Mouse (Mus musculus) megakaryocyte, embryonic 14.5 days (primary cell): Measurements from ENCODE around the gene Pex19. TPM values are rescaled to one million over a fixed set of nuclear protein-coding genes. Genes with fewer than 3 reads are reported as not detected.

Source experiments
- H3K27me3 ChIP-seq: replicated peaks from 2 replicates; pipeline ENCODE3; 2012; ENCODE audit warnings: inconsistent platforms
- H3K36me3 ChIP-seq: replicated peaks from 2 replicates; pipeline ENCODE3; 2012; ENCODE audit warnings: low read length, inconsistent platforms, mixed read lengths
- H3K4me1 ChIP-seq: 2 replicates; pipeline ENCODE4 v1.6.1; 2012; ENCODE audit warnings: inconsistent platforms
- H3K4me3 ChIP-seq: replicated peaks from 2 replicates; pipeline ENCODE3; 2012; ENCODE audit warnings: moderate library complexity, mild to moderate bottlenecking, inconsistent platforms
- H3K9me3 ChIP-seq: 2 replicates; pipeline ENCODE4 v1.6.1; 2012; ENCODE audit warnings: inconsistent platforms
- FLI1 ChIP-seq: IDR thresholded peaks from 2 replicates; pipeline ENCODE4 v1.6.1; 2012; ENCODE audit warnings: low read length, inconsistent platforms, mixed read lengths
- GATA1 ChIP-seq: IDR thresholded peaks from 3 replicates; pipeline ENCODE4 v1.6.1; 2012; ENCODE audit warnings: mixed read lengths, low read length, inconsistent platforms, borderline replicate concordance
- polyA plus RNA-seq: library from polyadenylated mRNA; stranded (reverse); fragments of >175 nt; gene quantifications from 2 replicates; pipeline ENCODE4 v1.2.3, GENCODE M21; 2012; ENCODE audit warnings: low replicate concordance; ENCODE audit not compliant: insufficient read depth

The Pex19 gene
- polyA plus RNA-seq, 1 experiment, result 18.9 TPM

DNA sequence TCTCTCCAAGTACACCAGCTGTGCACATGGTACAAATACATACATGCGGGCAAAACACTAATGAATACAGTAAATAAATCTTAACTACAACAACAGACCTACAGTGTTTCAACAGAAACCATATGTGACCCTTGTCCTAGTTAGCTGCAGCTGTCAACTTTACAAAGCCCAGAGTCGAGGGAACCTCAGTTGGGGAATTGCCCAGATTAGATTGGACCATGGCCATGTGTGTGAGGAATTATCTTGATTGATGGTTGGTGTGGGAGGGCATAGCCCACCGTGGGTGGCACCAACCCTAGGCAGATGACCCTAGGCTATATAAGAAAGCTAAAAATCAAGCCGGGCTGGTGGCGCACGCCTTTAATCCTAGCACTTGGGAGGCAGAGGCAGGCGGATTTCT lies 5.8 kb downstream of the Pex19 start:
- no peaks in the 10 kb centered on the region for H3K27me3 ChIP-seq
- H3K36me3 ChIP-seq, result peaks cover 78% of the 10 kb centered on the region
- H3K4me3 ChIP-seq, result no peak overlapping the region
- H3K4me1 ChIP-seq, result peaks cover 20% of the 10 kb centered on the region
- H3K9me3 ChIP-seq, result no peaks in the 10 kb centered on the region
- TF ChIP-seq FLI1 (no peak), GATA1 (no peak)

GRCm38 (mm10) chr1:172133535-172133934 lies 7.0 kb downstream of the Pex19 start:
- H3K4me1 ChIP-seq, result peaks cover 12% of the 10 kb centered on the region
- no peak overlapping the region for H3K4me3 ChIP-seq
- H3K9me3 ChIP-seq, result no peaks in the 10 kb centered on the region
- H3K27me3 ChIP-seq, result no peaks in the 10 kb centered on the region
- TF ChIP-seq GATA1 (no peak), FLI1 (no peak)
- H3K36me3 ChIP-seq, result peaks cover 74% of the 10 kb centered on the region

DNA sequence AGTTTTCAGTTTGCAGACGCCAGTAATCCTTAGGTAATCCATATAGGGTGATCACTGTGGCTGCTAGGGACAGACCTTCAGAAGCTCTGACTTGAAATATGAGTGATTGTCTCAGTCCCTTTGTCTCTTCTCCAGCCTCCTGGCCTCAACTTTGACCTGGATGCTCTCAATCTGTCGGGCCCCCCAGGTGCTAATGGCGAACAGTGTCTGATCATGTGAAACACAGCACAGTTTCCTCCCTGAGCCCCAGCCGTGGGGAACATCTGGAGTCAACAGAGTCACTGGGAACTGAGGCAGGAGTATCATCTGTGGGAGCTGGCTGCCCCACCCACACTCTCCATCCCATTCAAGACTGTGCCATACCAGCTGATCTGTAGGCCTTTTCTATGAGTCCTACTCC lies 7.5 kb downstream of the Pex19 start:
- H3K4me1 ChIP-seq, result peaks cover 7% of the 10 kb centered on the region
- no peak for TF ChIP-seq FLI1
- no peak for TF ChIP-seq GATA1
- H3K9me3 ChIP-seq, result no peaks in the 10 kb centered on the region
- H3K27me3 ChIP-seq, result no peaks in the 10 kb centered on the region
- H3K4me3 ChIP-seq, result no peak overlapping the region
- peaks cover 69% of the 10 kb centered on the region for H3K36me3 ChIP-seq

DNA sequence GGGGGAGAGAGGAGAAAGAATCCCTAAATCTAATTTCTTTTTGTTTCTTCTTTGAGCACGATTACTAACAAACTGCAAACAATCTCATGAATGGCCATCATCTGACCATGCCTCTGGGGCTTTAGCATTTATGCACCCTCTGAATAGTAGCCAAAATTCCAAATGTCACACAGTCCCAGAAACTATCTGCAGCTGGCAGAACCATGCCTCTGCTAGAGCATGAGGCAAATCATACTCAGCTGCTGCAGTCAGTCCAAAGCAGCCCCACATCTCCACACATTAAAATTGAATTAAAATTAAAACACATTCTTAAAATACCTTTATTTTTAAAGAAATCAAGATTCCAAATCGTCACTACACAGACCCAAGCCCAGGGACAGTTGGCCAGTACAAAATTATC lies 13.6 kb downstream of the Pex19 start:
- H3K27me3 ChIP-seq, result no peaks in the 10 kb centered on the region
- no peaks in the 10 kb centered on the region for H3K9me3 ChIP-seq
- peaks cover 12% of the 10 kb centered on the region for H3K36me3 ChIP-seq
- peaks cover 13% of the 10 kb centered on the region for H3K4me1 ChIP-seq
- TF ChIP-seq GATA1 (no peak), FLI1 (no peak)
- no peak overlapping the region for H3K4me3 ChIP-seq

GRCm38 (mm10) chr1:172140825-172141224 lies 14.3 kb downstream of the Pex19 start:
- no peaks in the 10 kb centered on the region for H3K27me3 ChIP-seq
- peaks cover 7% of the 10 kb centered on the region for H3K36me3 ChIP-seq
- H3K4me1 ChIP-seq, result peaks cover 15% of the 10 kb centered on the region
- H3K4me3 ChIP-seq, result no peak overlapping the region
- no peak for TF ChIP-seq FLI1
- TF ChIP-seq GATA1, result no peak
- H3K9me3 ChIP-seq, result no peaks in the 10 kb centered on the region

DNA sequence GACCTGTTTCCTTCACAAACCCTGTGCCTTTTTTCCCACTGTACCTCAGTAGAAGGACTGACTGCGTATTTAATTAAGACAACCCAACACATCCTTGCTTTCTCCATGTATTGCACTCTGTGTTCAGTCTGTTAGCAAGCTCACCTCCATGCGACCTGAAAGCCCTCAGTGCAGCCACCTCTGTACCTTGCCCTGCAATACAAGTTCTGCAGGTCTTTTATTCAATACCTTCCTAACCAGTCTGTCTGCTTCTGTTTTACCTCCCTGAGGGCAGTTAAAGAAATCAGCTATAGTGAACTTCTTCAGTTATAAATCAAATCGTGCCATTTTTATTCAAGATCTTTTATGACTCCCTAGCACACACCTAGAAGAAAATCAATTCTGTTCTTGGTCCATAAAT lies 15.0 kb downstream of the Pex19 start:
- Histone ChIP-seq H3K4me3 (no peak overlapping the region), H3K36me3 (no peaks in the 10 kb centered on the region), H3K9me3 (no peaks in the 10 kb centered on the region), H3K27me3 (no peaks in the 10 kb centered on the region), H3K4me1 (peaks cover 14% of the 10 kb centered on the region)
- TF ChIP-seq GATA1 (no peak), FLI1 (no peak)

GRCm38 (mm10) chr1:172143570-172143969 lies 17.0 kb downstream of the Pex19 start:
- Histone ChIP-seq H3K4me1 (peaks cover 21% of the 10 kb centered on the region), H3K4me3 (no peak overlapping the region), H3K36me3 (no peaks in the 10 kb centered on the region), H3K9me3 (no peaks in the 10 kb centered on the region), H3K27me3 (no peaks in the 10 kb centered on the region)
- no peak for TF ChIP-seq FLI1
- TF ChIP-seq GATA1, result no peak

DNA sequence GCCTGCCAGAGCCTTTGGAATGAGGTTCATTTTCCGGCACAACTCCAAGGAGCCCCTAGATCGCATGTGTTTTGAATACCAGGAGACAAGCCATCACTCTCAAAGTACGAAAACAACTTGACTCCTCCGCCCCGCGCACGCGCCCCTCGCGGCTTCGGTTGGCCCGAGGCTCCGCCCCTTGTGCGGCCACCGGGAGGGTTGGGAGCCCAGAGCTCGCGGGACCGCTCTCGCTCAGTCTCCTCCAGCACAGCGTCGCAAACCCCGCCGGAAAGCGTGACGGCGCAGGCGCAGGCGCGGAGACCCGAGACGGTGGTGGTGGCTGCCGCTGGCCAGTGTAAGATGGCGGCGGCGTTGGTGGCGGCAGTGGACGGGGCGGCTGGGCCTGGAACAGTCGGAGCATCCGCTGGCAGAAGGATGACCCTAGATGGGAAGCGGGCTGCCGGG lies 21.3 kb downstream of the Pex19 start, which contains the start of gene Dcaf8:
Dcaf8 (plus strand) TSS at position 250 of the 444 bp plus-strand sequence.
- Histone ChIP-seq H3K4me1 (peaks cover 52% of the 10 kb centered on the region), H3K4me3 (peak within 1 kb of the TSS; percentile 100), H3K36me3 (peaks cover 30% of the 10 kb centered on the region), H3K9me3 (no peaks in the 10 kb centered on the region), H3K27me3 (no peaks in the 10 kb centered on the region)
- TF ChIP-seq FLI1 (no peak), GATA1 (no peak)

- TF ChIP-seq FLI1 (no peak), GATA1 (no peak)
- peak overlapping the region; percentile 100 for H3K4me3 ChIP-seq
- peaks cover 50% of the 10 kb centered on the region for H3K4me1 ChIP-seq
- H3K27me3 ChIP-seq, result no peaks in the 10 kb centered on the region
- H3K9me3 ChIP-seq, result no peaks in the 10 kb centered on the region
- H3K36me3 ChIP-seq, result peaks cover 35% of the 10 kb centered on the region
Measured at GRCm38 (mm10) chr1:172148279-172148954, 21.9 kb downstream of the Pex19 start.

DNA sequence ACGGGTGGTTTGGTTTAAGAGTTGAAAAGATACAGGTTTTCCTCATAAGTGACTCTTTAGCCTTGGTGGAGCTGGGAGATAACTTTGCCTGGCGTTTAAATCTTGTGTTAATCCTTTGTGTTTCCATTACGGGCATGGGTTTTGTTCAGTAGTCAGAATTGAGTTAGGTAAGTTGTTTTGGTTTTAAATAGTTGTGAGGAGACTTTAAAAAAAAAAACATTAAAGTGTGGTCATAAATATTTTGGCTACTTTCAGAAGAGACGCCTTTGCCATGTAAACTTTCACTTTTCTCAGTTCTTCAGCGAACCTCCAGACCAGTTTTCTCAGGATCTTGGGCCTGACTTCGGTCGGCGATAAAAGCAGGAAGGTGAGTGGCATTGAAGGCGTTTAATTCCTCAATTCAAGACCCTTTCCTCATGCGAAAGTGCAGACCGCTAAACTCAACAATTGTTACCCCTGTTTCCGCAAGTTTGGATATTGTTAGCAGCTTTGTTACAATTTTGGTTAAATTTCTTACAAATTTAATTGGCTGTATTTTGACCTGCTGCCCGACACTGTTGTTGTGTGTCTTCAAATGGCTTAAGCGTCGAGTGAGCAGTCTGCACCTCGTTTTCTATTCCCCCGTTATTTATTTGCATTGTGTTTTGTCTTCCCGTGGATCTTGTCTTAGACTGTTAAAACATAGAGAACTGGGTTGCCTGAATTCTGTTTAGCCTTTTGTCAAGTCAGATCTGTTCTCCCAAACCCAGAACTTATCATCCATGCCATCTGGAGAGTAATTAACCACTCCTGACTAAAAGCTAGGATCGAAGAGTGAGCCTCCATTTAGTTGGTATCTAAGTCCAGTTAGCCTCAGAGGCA lies 22.6 kb downstream of the Pex19 start:
- peaks cover 43% of the 10 kb centered on the region for H3K36me3 ChIP-seq
- H3K4me1 ChIP-seq, result peaks cover 54% of the 10 kb centered on the region
- no peaks in the 10 kb centered on the region for H3K9me3 ChIP-seq
- H3K27me3 ChIP-seq, result no peaks in the 10 kb centered on the region
- peak overlapping the region; percentile 100 for H3K4me3 ChIP-seq
- TF ChIP-seq GATA1, result no peak
